Mouse (Mus musculus) bone marrow macrophage, adult 2 months (primary cell): ENCODE measurements at regions not wholly inside any gene's neighbourhood (a gene's known extent, or its start where the extent isn't known, plus 50 kb on each side); places are given as distances from the start of the nearest gene placed in this dataset.
"Not testable (repeated sequence)": the region's sequence is repeated elsewhere in the genome, so short reads cannot be mapped to it uniquely, and the experiment has no call there.

Source experiments
- H3K27ac ChIP-seq: 2 replicates; pipeline ENCODE4 v1.5.1; 2012; ENCODE audit warnings: low read depth, low read length; ENCODE audit not compliant: insufficient read depth
- H3K4me1 ChIP-seq: 2 replicates; pipeline ENCODE4 v1.6.1; 2012; ENCODE audit warnings: low read length; ENCODE audit not compliant: control insufficient read depth, insufficient read depth
- H3K4me3 ChIP-seq: 2 replicates; pipeline ENCODE4 v1.5.1; 2012; ENCODE audit warnings: mild to moderate bottlenecking, low read length, moderate library complexity; ENCODE audit not compliant: insufficient read depth
- CTCF ChIP-seq: IDR thresholded peaks from 2 replicates; pipeline ENCODE4 v1.5.1; 2012; ENCODE audit warnings: low read depth, mild to moderate bottlenecking, low read length, moderate library complexity
- POLR2A ChIP-seq: IDR thresholded peaks from 2 replicates; pipeline ENCODE4 v1.6.1; 2012; ENCODE audit warnings: mild to moderate bottlenecking, low read depth, low read length, borderline replicate concordance

DNA sequence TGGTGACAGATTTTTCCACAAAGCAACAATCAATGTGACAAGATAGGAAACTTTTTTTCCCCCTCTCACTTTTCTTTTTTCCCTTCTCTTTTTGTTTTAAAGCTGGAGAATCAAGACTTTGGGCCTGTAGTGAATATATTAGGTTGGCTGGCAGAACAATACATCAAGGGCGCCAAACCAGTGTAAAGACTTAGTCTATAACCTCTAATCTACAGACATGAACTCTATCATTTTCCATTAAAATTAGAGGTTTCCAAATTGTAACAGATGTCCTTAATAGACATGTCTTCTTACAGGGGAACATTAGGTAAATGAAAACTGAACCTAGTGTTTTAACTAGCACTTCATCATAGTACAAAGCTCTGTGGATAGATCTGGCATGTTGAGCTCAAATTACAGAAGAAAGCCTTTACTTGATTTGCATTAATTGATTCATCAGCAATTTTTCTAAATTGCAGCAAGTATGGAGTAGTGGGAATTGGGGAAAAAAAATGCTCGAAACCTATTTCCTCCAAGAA is 937.0 kb downstream of the Robo1 start:
- TF ChIP-seq CTCF (no peak), POLR2A (no peak)
- Histone ChIP-seq H3K27ac (no peak overlapping the region), H3K4me3 (no peak overlapping the region), H3K4me1 (no peaks in the 10 kb centered on the region)

DNA sequence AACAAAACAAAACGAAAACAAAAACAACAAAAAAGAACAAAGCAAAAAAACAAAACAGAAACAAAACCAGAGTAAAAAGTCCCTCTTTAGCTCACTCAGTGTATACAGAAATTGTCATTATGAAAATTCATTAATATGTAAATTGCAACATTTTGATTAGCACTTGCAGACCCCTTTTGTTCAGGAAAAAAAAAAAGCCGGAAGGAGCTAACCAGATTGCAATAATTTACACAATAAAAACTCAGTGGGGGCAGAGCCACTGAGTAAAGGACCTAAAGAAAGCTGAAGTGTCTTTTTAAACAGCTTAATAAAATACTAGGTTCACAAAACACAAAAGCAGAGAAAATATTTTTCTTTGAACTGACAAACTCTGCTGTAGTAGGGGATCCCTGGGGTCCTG is 922.5 kb downstream of the Robo1 start:
- Histone ChIP-seq H3K27ac (no peak overlapping the region), H3K4me1 (no peaks in the 10 kb centered on the region), H3K4me3 (no peak overlapping the region)
- TF ChIP-seq POLR2A (no peak), CTCF (no peak)

DNA sequence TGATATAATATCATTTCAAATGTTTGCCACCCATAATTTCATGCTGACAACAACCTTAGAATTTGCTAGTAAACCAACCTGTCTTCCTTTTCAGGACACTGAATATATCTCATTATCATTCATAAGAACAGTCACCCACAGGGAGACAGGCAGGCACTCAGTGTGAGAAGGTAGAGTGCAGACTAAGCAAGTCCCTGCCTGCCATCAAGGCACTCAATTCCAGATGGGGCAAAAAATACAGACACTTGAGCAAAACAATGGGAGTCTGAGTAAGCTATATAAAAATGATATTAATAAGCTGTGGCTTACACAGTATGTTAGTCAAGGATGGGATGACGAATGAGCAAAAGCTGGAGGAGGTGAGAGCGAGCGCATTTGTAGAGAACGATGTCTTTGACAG is 909.4 kb downstream of the Robo1 start:
- no peaks in the 10 kb centered on the region for H3K4me1 ChIP-seq

DNA sequence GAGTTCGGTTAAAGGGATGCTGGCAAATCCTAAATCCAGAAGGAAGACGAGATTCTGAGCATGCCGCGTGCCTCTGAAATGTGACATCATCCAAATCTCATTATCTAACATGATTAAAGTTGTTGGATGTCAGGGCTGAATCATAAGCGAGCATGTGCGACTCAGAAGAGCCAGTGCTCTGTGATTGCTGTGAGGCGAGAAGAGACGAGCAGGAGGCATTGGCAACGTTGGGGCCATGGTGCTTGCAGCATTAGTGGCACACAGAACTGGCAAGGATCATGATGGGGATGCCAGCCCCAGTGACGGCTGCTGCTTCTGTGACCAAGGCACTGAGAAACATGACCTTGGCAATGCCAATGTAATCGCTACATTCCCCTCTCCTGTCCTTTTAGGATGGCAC is 895.4 kb downstream of the Robo1 start:
- no peak overlapping the region for H3K4me3 ChIP-seq
- H3K4me1 ChIP-seq = no peaks in the 10 kb centered on the region
- TF ChIP-seq CTCF (no peak), POLR2A (no peak)
- H3K27ac ChIP-seq = no peak overlapping the region

More for the DNA sequence above, 909.4 kb downstream of the Robo1 start:
- Histone ChIP-seq H3K27ac (no peak overlapping the region), H3K4me3 (no peak overlapping the region)
- no peak for TF ChIP-seq CTCF
- no peak for TF ChIP-seq POLR2A

DNA sequence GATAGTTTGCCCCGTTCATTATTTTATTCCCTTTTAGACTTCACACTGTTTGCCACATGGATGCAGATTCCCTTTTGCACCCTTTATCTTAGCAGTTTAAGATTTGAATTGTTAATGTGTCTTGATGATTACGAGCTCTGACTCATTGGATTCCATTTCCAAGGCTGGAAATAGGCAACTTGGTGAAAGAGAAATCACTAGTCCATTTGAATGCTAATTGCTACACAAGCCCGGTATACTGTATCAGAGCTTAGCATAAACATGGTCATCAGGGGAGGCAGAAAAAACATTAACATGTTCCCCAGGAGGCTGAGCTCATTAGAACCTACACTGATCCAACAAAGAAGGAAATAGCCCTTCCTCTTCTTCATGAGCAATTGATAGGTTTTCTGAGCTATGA is 892.9 kb downstream of the Robo1 start:
- Histone ChIP-seq H3K4me1 (no peaks in the 10 kb centered on the region), H3K27ac (no peak overlapping the region), H3K4me3 (no peak overlapping the region)
- TF ChIP-seq POLR2A (no peak), CTCF (no peak)

DNA sequence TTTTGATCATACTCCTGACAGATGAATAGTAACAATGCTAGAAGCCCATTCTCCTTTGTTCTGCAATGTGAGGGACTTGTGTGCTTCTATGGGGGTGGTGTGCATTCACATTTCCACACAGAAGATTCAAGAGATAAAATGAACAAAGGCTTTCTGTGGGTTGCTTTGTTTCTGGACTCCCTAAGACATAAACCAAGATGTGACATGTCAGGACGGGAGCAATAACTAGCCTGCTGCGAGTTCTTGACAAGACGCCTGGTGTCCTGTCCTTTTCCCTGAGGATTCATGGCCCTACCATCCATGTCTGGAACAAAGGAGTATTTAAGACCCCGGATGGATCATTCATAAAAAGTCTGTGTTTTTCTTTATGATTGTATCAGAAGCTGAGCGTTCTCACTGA is 874.7 kb downstream of the Robo1 start:
- TF ChIP-seq POLR2A (no peak), CTCF (no peak)

DNA sequence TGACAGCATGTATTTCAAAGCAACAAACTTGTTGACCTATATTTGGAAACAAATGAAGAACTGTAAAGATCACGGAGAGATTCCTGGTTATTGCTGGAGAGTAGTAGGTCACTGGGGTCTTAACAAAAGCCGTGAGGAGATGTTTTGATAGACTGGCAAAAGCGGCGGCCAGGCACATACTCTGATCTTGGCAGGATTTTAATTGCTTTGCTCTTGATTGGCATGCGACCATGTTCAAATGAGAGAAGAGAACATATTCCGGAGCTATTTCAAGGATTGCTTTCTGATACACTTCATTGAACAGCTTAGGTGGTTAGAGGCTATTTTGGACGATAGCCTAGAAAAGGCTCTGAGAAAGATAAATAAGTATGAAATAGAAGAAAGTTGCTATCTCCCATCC is 874.2 kb downstream of the Robo1 start:
- Histone ChIP-seq H3K4me3 (no peak overlapping the region), H3K4me1 (no peaks in the 10 kb centered on the region), H3K27ac (no peak overlapping the region)
- TF ChIP-seq CTCF (no peak), POLR2A (no peak)

More for the DNA sequence above, 874.7 kb downstream of the Robo1 start:
- no peak overlapping the region for H3K4me3 ChIP-seq
- no peak overlapping the region for H3K27ac ChIP-seq
- no peaks in the 10 kb centered on the region for H3K4me1 ChIP-seq

DNA sequence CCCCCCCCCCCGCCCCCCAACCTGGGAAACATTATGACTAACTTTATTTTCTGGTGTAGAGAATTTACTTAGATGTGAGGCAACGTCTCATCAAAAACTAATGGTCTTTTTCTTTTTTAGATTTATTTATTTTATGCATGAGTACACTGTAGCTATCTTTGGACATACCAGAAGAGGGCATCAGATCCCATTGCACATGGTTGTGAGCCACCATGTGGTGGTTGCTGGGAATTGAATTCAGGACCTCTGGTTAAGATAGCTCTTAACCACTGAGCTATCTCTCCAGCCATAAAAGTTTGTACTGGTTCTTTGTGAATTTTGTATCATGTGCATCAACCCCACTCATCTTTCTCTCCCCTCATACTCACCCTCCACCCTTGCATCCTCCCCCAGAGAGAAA is 847.3 kb downstream of the Robo1 start:
- Histone ChIP-seq H3K4me1 (no peaks in the 10 kb centered on the region), H3K4me3 (no peak overlapping the region)
- no peak for TF ChIP-seq POLR2A

DNA sequence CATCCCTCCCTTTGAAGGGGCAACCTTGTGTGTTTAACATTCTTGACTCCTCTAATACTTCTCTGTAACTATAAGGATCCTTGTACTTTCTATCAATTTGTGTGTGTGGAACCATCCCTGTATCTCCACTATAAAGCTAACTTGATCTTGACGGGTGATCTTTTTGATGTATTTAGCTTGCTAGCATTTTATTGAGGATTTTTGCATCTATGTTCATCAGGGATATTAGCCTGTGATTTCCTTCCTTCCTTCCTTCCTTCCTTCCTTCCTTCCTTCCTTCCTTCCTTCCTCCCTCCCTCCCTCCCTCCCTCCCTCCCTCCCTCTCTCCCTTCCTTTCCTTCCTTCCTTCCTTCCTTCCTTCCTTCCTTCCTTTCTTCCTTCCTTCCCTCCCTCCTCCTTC is 819.8 kb downstream of the Robo1 start:
- H3K4me3 ChIP-seq, H3K4me1 ChIP-seq: not testable (repeated sequence)

More for the DNA sequence above, 847.3 kb downstream of the Robo1 start:
- no peak overlapping the region for H3K27ac ChIP-seq

DNA sequence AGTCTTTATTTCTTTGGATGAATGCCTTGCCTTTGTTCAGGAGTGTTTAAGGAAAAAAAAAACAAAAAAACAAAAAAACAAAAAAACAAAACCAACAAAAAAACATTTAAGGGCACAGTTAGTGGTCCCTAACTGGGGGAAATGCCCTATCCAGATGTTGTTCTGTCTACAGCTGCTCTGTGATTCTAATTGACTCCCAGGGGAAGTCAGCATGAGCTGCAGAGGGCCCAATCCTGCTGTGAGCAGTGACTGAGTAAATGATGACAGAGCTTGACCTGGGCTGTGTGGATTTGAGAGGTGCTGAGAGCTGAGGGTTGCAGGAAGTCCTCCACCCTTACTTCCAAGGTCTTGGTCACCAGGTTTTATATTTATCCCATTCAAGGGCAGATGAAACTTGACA is 812.5 kb downstream of the Robo1 start:
- H3K4me1 ChIP-seq = no peaks in the 10 kb centered on the region
- H3K27ac ChIP-seq = no peak overlapping the region
- TF ChIP-seq POLR2A (no peak), CTCF (no peak)
- no peak overlapping the region for H3K4me3 ChIP-seq

More for the DNA sequence above, 819.8 kb downstream of the Robo1 start:
- not testable (repeated sequence) for H3K27ac ChIP-seq

DNA sequence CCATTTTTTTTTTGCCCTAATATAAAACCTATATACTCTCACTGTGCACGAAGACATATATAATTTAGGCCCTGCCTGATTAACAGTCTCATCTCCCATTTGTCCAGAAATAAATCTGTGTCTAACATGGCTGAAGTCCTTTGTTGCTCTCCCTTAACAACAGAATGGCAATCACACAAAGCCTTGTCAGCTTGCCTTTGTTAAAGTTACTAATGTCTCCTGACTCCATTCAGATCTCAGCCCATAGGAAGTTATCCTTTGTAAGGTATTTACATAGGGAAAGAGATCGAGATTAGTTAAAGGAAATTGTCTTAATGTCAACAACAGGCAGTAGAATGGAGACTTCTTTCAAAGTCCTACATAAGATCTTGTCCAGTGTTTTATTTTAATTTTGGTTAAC is 809.2 kb downstream of the Robo1 start:
- Histone ChIP-seq H3K4me1 (no peaks in the 10 kb centered on the region), H3K27ac (no peak overlapping the region), H3K4me3 (no peak overlapping the region)
- no peak for TF ChIP-seq CTCF
- no peak for TF ChIP-seq POLR2A
